Mouse (Mus musculus): ENCODE data around the gene Tns1.

DNA sequence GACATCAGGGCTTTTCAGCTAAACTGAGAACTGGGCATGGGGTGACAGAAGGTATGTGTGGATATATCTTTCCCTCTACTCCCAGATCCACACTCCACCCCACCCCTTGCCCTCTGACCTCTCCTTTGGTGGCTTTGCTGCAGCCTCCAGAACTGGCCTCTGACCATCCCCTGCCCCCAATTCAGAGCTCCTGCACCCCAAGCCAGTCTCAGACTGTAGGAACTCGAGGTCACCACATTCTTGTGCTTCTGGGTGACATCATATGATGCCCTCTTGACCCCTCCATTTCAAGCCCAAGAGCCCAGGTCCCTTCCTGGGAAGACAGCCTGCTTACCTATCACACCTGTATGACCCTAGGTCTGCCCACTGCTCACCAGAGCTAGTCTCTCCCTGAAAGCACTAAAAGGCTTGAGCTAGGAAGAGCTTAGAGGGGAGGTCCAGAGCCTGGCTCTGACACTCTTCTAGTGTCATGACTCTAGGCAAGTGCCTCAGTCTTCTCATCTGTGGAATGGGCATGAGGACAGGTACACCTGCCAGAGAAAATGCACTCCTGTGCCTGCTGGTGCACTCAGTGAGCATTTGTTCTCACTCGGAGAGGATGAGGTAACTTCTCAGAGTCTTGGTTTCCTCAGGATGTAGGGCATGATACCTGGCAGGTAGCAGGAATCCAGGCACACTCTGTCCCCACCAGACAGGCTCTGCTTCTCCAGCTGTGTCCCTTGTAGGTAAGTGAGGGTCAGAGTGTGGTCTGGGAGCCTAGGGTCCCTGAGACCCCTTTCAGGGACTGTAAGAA, 214.9 kb downstream of the Tns1 start:
- no peak for TF ChIP-seq CTCF (IDR thresholded peaks at IDR 0.05; ENCODE audit: control insufficient read depth, insufficient read depth, low read length)
- TF ChIP-seq POLR2A (IDR thresholded peaks at IDR 0.05; ENCODE audit: borderline replicate concordance, control insufficient read depth, low read depth, low read length) = no peak

Measured in bone marrow, adult 2 months (tissue).